Mouse (Mus musculus) urinary bladder, adult 2 months (tissue): ENCODE measurements around the gene Gabbr2. TPM values are rescaled to one million over a fixed set of nuclear protein-coding genes. Genes with fewer than 3 reads are reported as not detected.

Experiments used
- DNase-seq: peaks from one replicate; pipeline ENCODE4 v3.0.0; 2022; ENCODE audit warnings: low spot score
- polyA plus RNA-seq: library from polyadenylated mRNA; depleted of rRNA; stranded (reverse); fragments of >200 nt; gene quantifications from 2 replicates; pipeline ENCODE4 v1.2.3, GENCODE M21; 2012

The Gabbr2 gene
- polyA plus RNA-seq, 1 experiment = 0.03 TPM

- no peak for DNase-seq
Measured at GRCm38 (mm10) chr4:46821709-46822108, 170.0 kb downstream of the Gabbr2 start.

- DNase-seq = no peak
Measured at GRCm38 (mm10) chr4:46814954-46815353, 176.7 kb downstream of the Gabbr2 start.

GRCm38 (mm10) chr4:46814236-46814635, 177.4 kb downstream of the Gabbr2 start:
- no peak for DNase-seq

GRCm38 (mm10) chr4:46811165-46811564, 180.5 kb downstream of the Gabbr2 start:
- no peak for DNase-seq

- no peak for DNase-seq
Measured at GRCm38 (mm10) chr4:46806876-46807275, 184.8 kb downstream of the Gabbr2 start.

GRCm38 (mm10) chr4:46805910-46806309, 185.8 kb downstream of the Gabbr2 start:
- no peak for DNase-seq

- DNase-seq = no peak
Measured at GRCm38 (mm10) chr4:46802386-46802785, 189.3 kb downstream of the Gabbr2 start.

GRCm38 (mm10) chr4:46799904-46800303, 191.8 kb downstream of the Gabbr2 start:
- no peak for DNase-seq

- no peak for DNase-seq
Measured at GRCm38 (mm10) chr4:46795707-46796106, 196.0 kb downstream of the Gabbr2 start.

- DNase-seq = no peak
Measured at GRCm38 (mm10) chr4:46794583-46794982, 197.1 kb downstream of the Gabbr2 start.

GRCm38 (mm10) chr4:46792280-46793026, 199.2 kb downstream of the Gabbr2 start:
- no peak for DNase-seq

- no peak for DNase-seq
Measured at GRCm38 (mm10) chr4:46791268-46791951, 200.3 kb downstream of the Gabbr2 start.

- no peak for DNase-seq
Measured at GRCm38 (mm10) chr4:46790609-46791267, 200.9 kb downstream of the Gabbr2 start.

GRCm38 (mm10) chr4:46784430-46785049, 207.1 kb downstream of the Gabbr2 start:
- DNase-seq = no peak

GRCm38 (mm10) chr4:46781109-46781508, 210.6 kb downstream of the Gabbr2 start:
- DNase-seq = no peak

GRCm38 (mm10) chr4:46775959-46776358, 215.7 kb downstream of the Gabbr2 start:
- no peak for DNase-seq

GRCm38 (mm10) chr4:46774652-46775051, 217.0 kb downstream of the Gabbr2 start:
- no peak for DNase-seq

GRCm38 (mm10) chr4:46773243-46773642, 218.4 kb downstream of the Gabbr2 start:
- DNase-seq = no peak

- no peak for DNase-seq
Measured at GRCm38 (mm10) chr4:46772591-46772990, 219.1 kb downstream of the Gabbr2 start.

GRCm38 (mm10) chr4:46771116-46771515, 220.6 kb downstream of the Gabbr2 start:
- no peak for DNase-seq

GRCm38 (mm10) chr4:46770635-46771034, 221.0 kb downstream of the Gabbr2 start:
- no peak for DNase-seq

GRCm38 (mm10) chr4:46770090-46770489, 221.6 kb downstream of the Gabbr2 start:
- no peak for DNase-seq
